Mouse (Mus musculus): Measurements from ENCODE around the gene Zdhhc18.

DNA sequence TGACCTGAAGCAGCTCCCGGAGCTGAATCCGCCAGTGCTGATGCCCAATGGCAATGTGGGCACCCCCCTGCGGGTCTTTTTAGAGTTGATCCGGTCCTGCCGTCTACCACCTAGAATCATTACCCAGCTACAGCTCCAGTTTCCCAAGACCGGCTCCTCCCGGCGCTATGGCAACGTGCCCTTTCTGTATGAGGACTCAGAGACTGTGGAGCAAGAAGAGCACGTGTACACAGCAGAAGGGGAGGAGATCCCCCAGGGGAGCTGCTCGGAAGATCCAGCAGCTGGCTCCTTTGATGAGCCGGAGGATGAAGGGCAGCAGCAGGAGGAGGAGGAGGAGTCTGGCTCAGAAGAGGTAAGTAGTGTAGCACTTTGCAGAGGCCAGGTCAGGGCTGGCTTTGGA is 72.0 kb downstream of the Zdhhc18 start:
- TF ChIP-seq EP300 (IDR thresholded peaks at IDR 0.05; ENCODE audit: low read depth) (no peak), CTCF (IDR thresholded peaks at IDR 0.05; ENCODE audit: low read depth) (no peak)
